Mouse (Mus musculus): ENCODE results near the gene Ulk4. TPM values are rescaled to one million over a fixed set of nuclear protein-coding genes. Genes with fewer than 3 reads are reported as not detected.

The Ulk4 gene
- polyA plus RNA-seq, 1 experiment, result 7.8 TPM

DNA sequence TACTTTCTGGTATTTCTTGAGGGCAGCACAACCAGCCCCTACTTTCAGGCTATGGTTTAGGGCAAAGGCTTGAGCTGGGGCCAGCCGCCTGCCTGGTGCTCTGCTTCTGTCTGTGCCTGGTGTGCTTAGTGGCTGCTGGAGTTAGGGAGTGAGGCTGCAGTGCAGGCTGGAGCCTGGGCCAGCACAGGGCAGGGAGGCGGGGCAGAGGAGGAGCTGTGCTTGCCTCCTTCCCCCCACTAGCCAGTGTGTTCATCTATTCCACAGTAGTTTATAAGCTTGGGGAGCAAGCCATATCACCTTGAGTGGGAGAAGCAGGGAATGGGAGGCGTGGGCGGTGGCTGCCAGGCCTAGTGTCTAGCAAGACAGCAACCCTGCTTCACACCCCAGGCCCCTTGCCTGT lies 313.9 kb downstream of the Ulk4 start:
- TF ChIP-seq POLR2A (IDR thresholded peaks at IDR 0.05; ENCODE audit: borderline replicate concordance, extremely low read depth, insufficient read depth, insufficient read length, poor library complexity, severe bottlenecking) (no peak), CTCF (IDR thresholded peaks at IDR 0.05; ENCODE audit: borderline replicate concordance, extremely low read depth, insufficient read depth, insufficient read length) (no peak)
- DNase-seq (ENCODE audit: low read depth), result no peak

DNA sequence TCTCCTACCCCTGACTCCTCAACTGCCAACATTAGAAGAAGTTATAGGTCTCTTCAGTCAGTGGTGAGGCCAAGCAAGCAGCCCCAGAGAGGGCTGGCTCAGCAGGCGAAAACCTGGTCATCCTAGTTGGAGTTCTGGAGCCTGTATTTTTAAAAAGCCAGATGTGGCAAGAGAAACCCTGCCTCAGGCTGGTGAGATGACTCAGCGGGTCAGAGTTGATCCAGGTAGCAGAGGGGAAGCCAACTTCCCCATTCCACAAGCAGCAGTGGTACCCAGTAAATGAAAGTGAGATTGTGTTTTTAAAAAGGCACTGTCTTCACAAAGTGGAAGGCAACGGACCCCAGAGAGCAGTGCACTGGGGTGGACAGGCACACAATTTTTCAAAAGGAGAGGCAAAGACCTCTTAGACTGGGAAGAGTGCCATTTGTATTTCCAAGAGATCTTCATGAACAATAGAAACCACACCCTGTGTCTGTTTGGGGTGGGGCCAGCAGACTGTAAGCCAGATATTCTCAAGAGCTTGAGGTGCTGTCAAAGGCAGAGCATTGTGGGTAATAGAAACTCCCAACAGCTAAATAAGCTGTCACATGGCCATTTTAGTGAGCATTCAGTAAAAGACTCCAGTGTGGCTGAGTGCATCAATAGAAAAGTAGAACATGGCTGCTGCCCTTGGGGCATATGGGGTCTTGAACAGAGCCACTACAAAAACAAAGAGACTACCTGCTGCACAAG lies 314.9 kb downstream of the Ulk4 start:
- TF ChIP-seq CTCF (IDR thresholded peaks at IDR 0.05; ENCODE audit: borderline replicate concordance, extremely low read depth, insufficient read depth, insufficient read length) (no peak), POLR2A (IDR thresholded peaks at IDR 0.05; ENCODE audit: borderline replicate concordance, extremely low read depth, insufficient read depth, insufficient read length, poor library complexity, severe bottlenecking) (no peak)
- peak; percentile 37 for DNase-seq (ENCODE audit: low read depth)

DNA sequence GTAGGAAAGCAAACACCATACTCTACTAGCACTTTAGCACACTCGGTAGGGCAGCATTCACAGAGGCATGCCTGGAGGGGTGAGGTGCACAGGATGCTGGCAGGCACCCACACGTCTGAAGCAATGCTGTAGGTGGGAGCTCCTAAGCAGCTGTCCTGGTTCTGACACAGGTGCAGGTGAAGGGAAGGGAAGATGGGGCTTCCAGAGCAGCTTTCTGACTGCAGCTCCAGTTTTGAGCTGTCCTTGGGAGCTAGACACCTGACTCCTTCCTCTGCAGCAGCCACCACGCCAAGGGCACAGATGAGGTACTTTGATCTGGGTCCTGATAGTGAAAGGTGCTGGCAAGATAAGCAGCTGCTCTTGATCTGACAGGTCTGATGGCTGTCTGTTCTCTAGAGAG lies 315.5 kb downstream of the Ulk4 start:
- TF ChIP-seq CTCF (IDR thresholded peaks at IDR 0.05; ENCODE audit: borderline replicate concordance, extremely low read depth, insufficient read depth, insufficient read length), result no peak
- no peak for TF ChIP-seq POLR2A (IDR thresholded peaks at IDR 0.05; ENCODE audit: borderline replicate concordance, extremely low read depth, insufficient read depth, insufficient read length, poor library complexity, severe bottlenecking)
- no peak for DNase-seq (ENCODE audit: low read depth)

DNA sequence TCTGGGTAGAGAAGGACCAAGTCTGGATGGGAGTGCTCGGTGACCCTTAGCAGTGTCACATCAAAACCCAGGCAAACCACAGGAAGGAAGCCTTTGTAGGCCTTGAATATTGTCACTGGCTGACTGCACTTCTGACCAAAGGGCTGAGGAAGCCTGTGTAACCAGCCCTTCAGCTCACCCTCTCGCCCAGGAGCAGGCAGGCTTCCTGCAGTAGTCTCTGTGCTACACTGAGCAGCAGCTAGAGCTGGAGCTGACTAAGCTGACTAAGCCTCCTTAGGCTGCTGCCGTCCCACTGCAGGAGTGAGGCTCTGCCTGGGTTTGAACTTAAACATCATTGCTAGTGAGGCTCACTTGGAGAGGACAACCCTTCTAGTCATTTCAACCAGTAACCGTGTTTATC lies 316.4 kb downstream of the Ulk4 start:
- TF ChIP-seq POLR2A (IDR thresholded peaks at IDR 0.05; ENCODE audit: borderline replicate concordance, extremely low read depth, insufficient read depth, insufficient read length, poor library complexity, severe bottlenecking) (no peak), CTCF (IDR thresholded peaks at IDR 0.05; ENCODE audit: borderline replicate concordance, extremely low read depth, insufficient read depth, insufficient read length) (no peak)

DNA sequence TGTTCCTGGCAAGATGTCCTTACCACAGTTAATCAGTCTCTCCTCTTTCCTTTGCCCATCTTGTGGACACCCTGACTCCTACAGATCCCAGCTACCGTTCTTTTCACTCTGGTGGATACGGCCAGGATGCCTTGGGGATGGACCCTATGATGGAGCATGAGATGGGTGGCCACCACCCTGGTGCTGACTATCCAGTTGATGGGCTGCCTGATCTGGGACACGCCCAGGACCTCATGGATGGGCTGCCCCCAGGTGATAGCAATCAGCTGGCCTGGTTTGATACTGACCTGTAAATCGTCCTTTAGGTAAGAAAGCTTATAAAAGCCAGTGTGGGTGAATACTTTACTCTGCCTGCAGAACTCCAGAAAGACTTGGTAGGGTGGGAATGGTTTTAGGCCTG lies 317.8 kb downstream of the Ulk4 start:
- TF ChIP-seq POLR2A (IDR thresholded peaks at IDR 0.05; ENCODE audit: borderline replicate concordance, extremely low read depth, insufficient read depth, insufficient read length, poor library complexity, severe bottlenecking), result no peak
- no peak for TF ChIP-seq CTCF (IDR thresholded peaks at IDR 0.05; ENCODE audit: borderline replicate concordance, extremely low read depth, insufficient read depth, insufficient read length)
- DNase-seq (ENCODE audit: low read depth), result no peak

More for the DNA sequence above, 316.4 kb downstream of the Ulk4 start:
- DNase-seq (ENCODE audit: low read depth), result no peak

DNA sequence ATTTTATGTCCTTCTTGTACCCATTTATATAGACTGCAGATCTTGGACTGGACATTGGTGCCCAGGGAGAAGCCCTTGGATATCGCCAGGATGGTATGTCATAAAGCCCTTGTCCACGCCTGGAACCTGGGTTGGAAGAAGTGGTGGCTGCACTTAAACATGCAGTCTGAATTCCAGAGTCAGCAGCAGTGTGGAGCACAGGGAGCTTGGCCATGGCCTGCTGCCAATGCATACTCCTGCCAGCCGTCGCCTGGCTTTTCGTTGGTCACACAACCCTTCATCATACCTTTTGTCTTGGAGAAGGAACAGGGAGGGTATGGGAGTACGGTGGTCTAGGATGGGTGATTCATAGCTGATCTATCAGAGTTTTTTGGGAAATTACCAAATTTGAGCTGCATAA lies 318.4 kb downstream of the Ulk4 start:
- TF ChIP-seq CTCF (IDR thresholded peaks at IDR 0.05; ENCODE audit: borderline replicate concordance, extremely low read depth, insufficient read depth, insufficient read length) (no peak), POLR2A (IDR thresholded peaks at IDR 0.05; ENCODE audit: borderline replicate concordance, extremely low read depth, insufficient read depth, insufficient read length, poor library complexity, severe bottlenecking) (no peak)
- no peak for DNase-seq (ENCODE audit: low read depth)

DNA sequence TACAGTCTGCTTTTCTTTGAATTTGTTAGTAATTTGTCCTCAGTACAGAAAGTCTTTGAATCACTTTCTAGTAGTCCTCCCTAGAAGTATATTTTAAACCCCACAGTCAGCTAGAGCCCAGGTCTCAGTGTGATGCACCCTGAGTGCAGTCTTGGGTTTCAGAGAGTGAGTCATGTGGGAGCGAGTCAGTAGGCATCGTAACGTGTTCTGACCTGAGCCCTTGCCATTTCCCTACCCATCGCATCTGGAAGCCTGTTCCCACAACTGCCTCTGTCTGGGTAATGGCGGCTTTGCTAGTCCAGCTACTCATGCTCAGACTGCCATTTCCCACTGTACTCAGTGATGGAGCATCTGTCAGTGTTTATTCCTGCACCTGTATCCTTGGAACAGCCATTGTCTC lies 318.9 kb downstream of the Ulk4 start:
- no peak for DNase-seq (ENCODE audit: low read depth)
- TF ChIP-seq POLR2A (IDR thresholded peaks at IDR 0.05; ENCODE audit: borderline replicate concordance, extremely low read depth, insufficient read depth, insufficient read length, poor library complexity, severe bottlenecking) (no peak), CTCF (IDR thresholded peaks at IDR 0.05; ENCODE audit: borderline replicate concordance, extremely low read depth, insufficient read depth, insufficient read length) (no peak)

DNA sequence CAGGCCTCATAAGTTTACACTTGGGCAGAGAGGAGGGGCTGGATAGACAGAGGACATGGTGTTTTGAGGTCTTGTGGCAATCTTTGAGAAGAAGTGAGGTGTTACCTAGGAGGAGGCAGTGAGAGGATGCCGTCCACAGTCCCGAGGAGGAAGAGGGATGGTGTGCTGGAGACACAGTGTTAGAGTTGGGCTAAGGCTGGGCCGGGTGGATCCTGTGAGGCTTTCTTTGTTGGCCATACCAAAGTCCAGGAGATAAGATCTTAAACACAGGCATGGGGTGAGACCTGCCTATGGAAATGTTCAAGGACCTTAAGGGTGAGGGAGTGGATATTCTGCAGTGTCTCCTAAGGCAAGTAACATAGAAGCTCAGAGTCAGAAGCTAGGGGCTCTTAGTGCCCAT lies 325.1 kb downstream of the Ulk4 start:
- DNase-seq (ENCODE audit: low read depth), result no peak
- no peak for TF ChIP-seq POLR2A (IDR thresholded peaks at IDR 0.05; ENCODE audit: borderline replicate concordance, extremely low read depth, insufficient read depth, insufficient read length, poor library complexity, severe bottlenecking)
- no peak for TF ChIP-seq CTCF (IDR thresholded peaks at IDR 0.05; ENCODE audit: borderline replicate concordance, extremely low read depth, insufficient read depth, insufficient read length)

DNA sequence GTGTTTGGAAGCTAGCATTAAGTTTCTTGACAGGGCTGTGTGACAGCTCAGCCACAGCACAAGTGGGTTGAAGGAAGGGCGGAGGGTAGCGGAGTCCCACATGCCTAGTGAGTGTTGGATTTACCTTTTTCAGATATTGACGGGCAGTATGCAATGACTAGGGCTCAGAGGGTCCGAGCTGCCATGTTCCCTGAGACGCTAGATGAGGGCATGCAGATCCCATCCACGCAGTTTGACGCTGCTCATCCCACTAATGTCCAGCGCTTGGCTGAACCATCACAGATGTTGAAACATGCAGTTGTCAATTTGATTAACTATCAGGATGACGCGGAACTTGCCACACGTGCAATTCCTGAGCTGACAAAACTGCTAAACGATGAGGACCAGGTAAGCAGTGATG lies 326.2 kb downstream of the Ulk4 start:
- TF ChIP-seq POLR2A (IDR thresholded peaks at IDR 0.05; ENCODE audit: borderline replicate concordance, extremely low read depth, insufficient read depth, insufficient read length, poor library complexity, severe bottlenecking) (no peak), CTCF (IDR thresholded peaks at IDR 0.05; ENCODE audit: borderline replicate concordance, extremely low read depth, insufficient read depth, insufficient read length) (no peak)
- no peak for DNase-seq (ENCODE audit: low read depth)

DNA sequence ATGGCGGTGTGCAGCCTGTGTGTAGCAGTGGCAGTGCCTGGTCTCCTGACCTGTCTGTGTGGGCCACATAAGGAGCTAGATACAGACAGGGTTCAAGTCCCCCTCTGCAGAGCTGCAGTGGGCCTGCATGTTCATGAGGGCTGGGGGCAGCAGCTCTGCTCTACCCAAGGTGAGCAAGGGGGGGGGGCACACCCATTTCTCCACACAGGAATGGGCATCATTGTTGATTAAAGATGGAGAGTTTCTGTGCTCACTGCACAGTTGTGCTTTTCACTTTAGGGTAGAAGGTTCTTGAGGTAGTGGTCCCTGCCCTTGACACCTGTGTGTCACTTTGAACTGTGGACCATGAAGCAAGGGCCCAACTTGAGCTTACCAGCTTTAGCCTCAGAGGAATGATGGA lies 328.2 kb downstream of the Ulk4 start:
- TF ChIP-seq CTCF (IDR thresholded peaks at IDR 0.05; ENCODE audit: borderline replicate concordance, extremely low read depth, insufficient read depth, insufficient read length) (no peak), POLR2A (IDR thresholded peaks at IDR 0.05; ENCODE audit: borderline replicate concordance, extremely low read depth, insufficient read depth, insufficient read length, poor library complexity, severe bottlenecking) (no peak)
- DNase-seq (ENCODE audit: low read depth), result no peak

DNA sequence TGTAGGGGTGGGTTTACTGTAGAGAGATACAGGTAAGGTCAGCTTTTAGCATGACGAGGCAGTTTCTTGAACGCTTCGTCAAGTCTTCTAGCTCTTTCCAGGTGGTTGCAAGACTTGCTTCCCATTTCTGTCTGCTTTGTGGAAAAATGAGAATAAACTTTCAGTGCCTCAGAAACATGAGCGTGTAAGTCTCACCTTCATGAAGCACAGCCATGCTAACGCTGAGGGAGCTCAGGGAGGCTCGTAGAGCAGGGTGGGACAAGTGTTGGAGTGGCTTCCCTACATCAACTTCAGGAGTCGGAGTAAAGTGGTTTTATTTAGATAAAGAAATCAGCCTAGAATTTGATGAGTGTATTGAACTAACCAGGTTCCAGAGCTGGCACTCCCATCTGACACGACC lies 330.9 kb downstream of the Ulk4 start:
- no peak for DNase-seq (ENCODE audit: low read depth)
- TF ChIP-seq POLR2A (IDR thresholded peaks at IDR 0.05; ENCODE audit: borderline replicate concordance, extremely low read depth, insufficient read depth, insufficient read length, poor library complexity, severe bottlenecking), result no peak
- no peak for TF ChIP-seq CTCF (IDR thresholded peaks at IDR 0.05; ENCODE audit: borderline replicate concordance, extremely low read depth, insufficient read depth, insufficient read length)

DNA sequence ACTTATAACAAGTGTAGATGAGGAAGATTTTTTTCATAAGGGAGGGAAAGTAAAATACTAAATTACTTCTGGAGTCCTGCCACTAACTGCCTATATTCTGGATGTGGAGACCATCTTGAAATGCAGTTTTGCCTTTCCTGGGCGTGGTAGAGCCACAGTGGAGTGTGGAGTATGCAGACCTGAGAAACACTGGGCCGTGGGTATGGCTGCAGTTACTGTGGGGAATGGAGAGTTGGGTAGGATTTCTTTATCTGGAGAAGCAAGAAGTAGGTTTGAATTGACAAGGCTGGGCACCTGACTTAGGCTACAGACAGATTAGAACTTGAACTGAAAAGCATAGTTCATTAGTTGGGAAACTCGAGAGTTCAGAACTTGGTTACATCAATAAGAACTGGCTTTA lies 332.8 kb downstream of the Ulk4 start:
- DNase-seq (ENCODE audit: low read depth), result no peak
- TF ChIP-seq CTCF (IDR thresholded peaks at IDR 0.05; ENCODE audit: borderline replicate concordance, extremely low read depth, insufficient read depth, insufficient read length) (no peak), POLR2A (IDR thresholded peaks at IDR 0.05; ENCODE audit: borderline replicate concordance, extremely low read depth, insufficient read depth, insufficient read length, poor library complexity, severe bottlenecking) (no peak)
